17 mouse cellular contexts compared by ENCODE assay signal in the genomic region with DNA sequence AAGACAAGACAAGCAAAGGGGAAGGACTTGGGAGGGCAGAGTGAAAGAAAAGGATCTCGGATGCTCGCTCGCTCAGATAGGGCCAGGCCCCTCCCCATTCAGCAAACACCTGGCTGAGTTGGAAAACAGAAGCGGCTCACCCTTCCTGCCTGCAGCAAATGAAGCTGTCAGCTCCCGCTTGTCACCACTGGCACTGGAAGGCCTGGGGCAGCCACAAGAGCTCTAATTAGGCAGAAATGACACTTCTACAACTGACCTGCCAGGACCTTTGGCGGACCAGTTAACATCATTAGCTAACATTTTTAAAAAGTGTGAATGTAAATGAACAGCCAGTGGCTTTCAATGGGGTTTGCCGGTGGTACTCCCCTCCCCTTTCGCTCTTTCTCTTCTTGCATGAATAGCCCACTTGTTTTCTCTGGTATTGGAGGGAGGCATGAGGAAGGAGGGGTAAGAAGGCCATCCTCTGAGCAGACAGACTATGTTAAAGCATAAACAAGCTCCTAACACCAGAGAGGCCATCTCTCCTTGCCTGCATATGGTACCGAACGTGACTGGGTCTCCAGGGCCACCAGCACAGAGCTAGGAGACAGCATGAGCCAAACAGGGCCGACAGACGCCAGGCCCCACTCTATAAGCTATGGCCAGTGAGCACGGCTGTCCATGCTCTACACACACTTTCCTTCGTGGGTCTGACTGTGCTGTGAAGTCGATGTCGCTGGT. TPM values are rescaled to one million over a fixed set of nuclear protein-coding genes. Genes with fewer than 3 reads are reported as not detected.
DNase-seq lines count a peak whose midpoint lies in the region; ATAC-seq and TF ChIP-seq lines count a peak whose summit lies in the region.
"Had no signal": no experiment of that assay in that cellular context is flagged by ENCODE, and none has a peak within 500 bp of the region (broad histone marks: within the 10 kb centered on the region; RNA-seq: fewer than 3 reads in every experiment).

No protein-coding gene starts in this region.

- TF ChIP-seq POLR2A in brain, embryonic 14.5 days (IDR thresholded peaks at IDR 0.05; ENCODE audit: borderline replicate concordance, extremely low read depth, insufficient read depth, insufficient read length, poor library complexity, severe bottlenecking): no peak

- TF ChIP-seq CTCF in brain, embryonic 14.5 days (IDR thresholded peaks at IDR 0.05; ENCODE audit: borderline replicate concordance, extremely low read depth, insufficient read depth, insufficient read length): no peak

- H3K36me3 ChIP-seq in forebrain, embryonic 11.5 days (ENCODE audit: control insufficient read depth, insufficient read depth, low read length): no peaks in the 10 kb centered on the region
- H3K36me3 ChIP-seq in hindbrain, embryonic 16.5 days (ENCODE audit: control insufficient read depth, insufficient read depth, low read length): no peaks in the 10 kb centered on the region
- no peaks in the 10 kb centered on the region for H3K36me3 ChIP-seq in neural tube, embryonic 13.5 days
- H3K36me3 ChIP-seq: embryonic facial prominence, embryonic 13.5 days; stomach, embryonic 15.5 days had no signal

- peaks cover 28% of the 10 kb centered on the region for H3K4me1 ChIP-seq in forebrain, embryonic 11.5 days (replicated peaks; ENCODE audit: control insufficient read depth, insufficient read depth, low read length)
- H3K4me1 ChIP-seq in hindbrain, embryonic 16.5 days (ENCODE audit: control insufficient read depth, insufficient read depth, low read depth, low read length): peaks cover 8% of the 10 kb centered on the region
- H3K4me1 ChIP-seq in neural tube, embryonic 13.5 days (replicated peaks): peaks cover 21% of the 10 kb centered on the region
- H3K4me1 ChIP-seq: embryonic facial prominence, embryonic 13.5 days; stomach, embryonic 15.5 days had no signal

- H3K9me3 ChIP-seq in forebrain, embryonic 11.5 days (ENCODE audit: control insufficient read depth, low read length): no peaks in the 10 kb centered on the region
- H3K9me3 ChIP-seq in hindbrain, embryonic 16.5 days (ENCODE audit: control insufficient read depth, low read length): no peaks in the 10 kb centered on the region
- H3K9me3 ChIP-seq in neural tube, embryonic 13.5 days: no peaks in the 10 kb centered on the region
- H3K9me3 ChIP-seq: embryonic facial prominence, embryonic 13.5 days; stomach, embryonic 15.5 days had no signal

- peak overlapping the region; percentile 47; the same call in 1 of the 2 replicates for H3K27ac ChIP-seq in forebrain, embryonic 11.5 days (ENCODE audit: low read depth, low read length)
- H3K27ac ChIP-seq in hindbrain, embryonic 16.5 days (ENCODE audit: low read depth, low read length): no peak overlapping the region
- no peak overlapping the region for H3K27ac ChIP-seq in neural tube, embryonic 13.5 days (replicated peaks)
- H3K27ac ChIP-seq: embryonic facial prominence, embryonic 13.5 days; left cerebral cortex, adult 2 months; stomach, embryonic 15.5 days had no signal

- H3K27me3 ChIP-seq in forebrain, embryonic 11.5 days (ENCODE audit: control insufficient read depth, insufficient read depth, low read length): peaks cover 36% of the 10 kb centered on the region
- peaks cover 48% of the 10 kb centered on the region for H3K27me3 ChIP-seq in hindbrain, embryonic 16.5 days (replicated peaks; ENCODE audit: control insufficient read depth, insufficient read depth, low read length)
- peaks cover 83% of the 10 kb centered on the region for H3K27me3 ChIP-seq in neural tube, embryonic 13.5 days

- peak overlapping the region; percentile 37; the same call in 1 of the 2 replicates for H3K9ac ChIP-seq in forebrain, embryonic 11.5 days (ENCODE audit: low read length)
- H3K9ac ChIP-seq in hindbrain, embryonic 16.5 days (ENCODE audit: low read depth, low read length): no peak overlapping the region
- H3K9ac ChIP-seq in neural tube, embryonic 13.5 days: 0 out of 2 replicates have a peak overlapping the region, but pooled peaks have one; percentile 5
- H3K9ac ChIP-seq: embryonic facial prominence, embryonic 13.5 days; stomach, embryonic 15.5 days had no signal

- no peak overlapping the region; the same call in 1 of the 2 replicates for H3K4me3 ChIP-seq in forebrain, embryonic 11.5 days (ENCODE audit: low read depth, low read length)
- H3K4me3 ChIP-seq in hindbrain, embryonic 16.5 days (ENCODE audit: low read length): no peak overlapping the region
- H3K4me3 ChIP-seq in neural tube, embryonic 13.5 days: no peak overlapping the region
- H3K4me3 ChIP-seq: embryonic facial prominence, embryonic 13.5 days; left cerebral cortex, adult 2 months; myocyte; stomach, embryonic 15.5 days had no signal

- peak overlapping the region; percentile 15; the same call in 1 of the 2 replicates for H3K4me2 ChIP-seq in forebrain, embryonic 11.5 days (ENCODE audit: low read depth, low read length, severe bottlenecking)
- H3K4me2 ChIP-seq in hindbrain, embryonic 16.5 days (ENCODE audit: low read length): peak overlapping the region; percentile 31; the same call in 1 of the 2 replicates
- H3K4me2 ChIP-seq in neural tube, embryonic 13.5 days: no peak overlapping the region
- H3K4me2 ChIP-seq: embryonic facial prominence, embryonic 13.5 days; liver, embryonic 11.5 days; stomach, embryonic 15.5 days had no signal

- WGBS in forebrain, embryonic 11.5 days: 6% methylated on average over 16 of the region's 16 CpGs
- WGBS in hindbrain, embryonic 16.5 days: 16% methylated on average over 16 of the region's 16 CpGs
- 16% methylated on average over 16 of the region's 16 CpGs for WGBS in neural tube, embryonic 13.5 days

- ATAC-seq in forebrain, embryonic 11.5 days (replicated peaks; ENCODE audit: low FRiP score): peak; percentile 84
- peak; percentile 64 for ATAC-seq in hindbrain, embryonic 16.5 days
- ATAC-seq in neural tube, embryonic 13.5 days (ENCODE audit: low read depth): peak; percentile 43; the same call in 1 of the 2 replicates
- ATAC-seq in erythroid progenitor cell, adult 5-6 weeks (replicated peaks; ENCODE audit: low FRiP score, poor library complexity, severe bottlenecking): no peak
- ATAC-seq: CD4-positive, CD25-positive, alpha-beta regulatory T cell, adult 4 months had no signal

- peak; percentile 89 for DNase-seq in brain, embryonic 14.5 days (ENCODE audit: low read depth)
- DNase-seq in forebrain, embryonic 11.5 days (ENCODE audit: low spot score): peak; percentile 78
- DNase-seq in frontal cortex, adult 2 months (ENCODE audit: extremely low spot score in 1 of 2, low spot score in 1 of 2): no peak
- no peak for DNase-seq in thymus, postnatal 14 days
- DNase-seq: adrenal gland, postnatal 36 days; cerebellum, adult 2 months; kidney, postnatal 14 days; lung, postnatal 10 days had no signal

RNA-seq across cellular contexts. Expression of gene Eno4, which starts 12.0 kb away (rescaled TPM):
- polyA plus RNA-seq in brain, embryonic 14.5 days (2012; rRNA removed): 1.5 and 1.6 TPM in 2 replicates
- 0.98 and 1.9 TPM in 2 replicates for polyA plus RNA-seq in forebrain, embryonic 11.5 days (2014; fragmentation: Nextera tagmentation; extraction: Ambion mirVana)
- 2.1 and 2.2 TPM in 2 replicates for polyA plus RNA-seq in hindbrain, embryonic 16.5 days (2015; fragmentation: Nextera tagmentation; extraction: Ambion mirVana)
- polyA plus RNA-seq in neural tube, embryonic 13.5 days (2015; fragmentation: Nextera tagmentation; extraction: Ambion mirVana): 0.65 and 0.82 TPM in 2 replicates
- 1.7 and 2.1 TPM in 2 replicates for polyA plus RNA-seq in frontal cortex, adult 2 months (2012; rRNA removed)
- total RNA-seq in erythroid progenitor cell, adult 5-6 weeks (2015; ENCODE audit: low replicate concordance): not detected in 2 replicates
- total RNA-seq in erythroid progenitor cell, adult 5-6 weeks (2017; ENCODE audit: low replicate concordance): not detected in 2 replicates
- polyA plus RNA-seq: CD4-positive, CD25-positive, alpha-beta regulatory T cell, adult 4 months had no signal

RNA-seq across cellular contexts. Expression of gene Hspa12a, which starts 12.2 kb away (rescaled TPM):
- 46.8 and 64.6 TPM in 2 replicates for polyA plus RNA-seq in brain, embryonic 14.5 days (2012; rRNA removed)
- 6.5 and 7.4 TPM in 2 replicates for polyA plus RNA-seq in forebrain, embryonic 11.5 days (2014; fragmentation: Nextera tagmentation; extraction: Ambion mirVana)
- 62.6 and 73.1 TPM in 2 replicates for polyA plus RNA-seq in hindbrain, embryonic 16.5 days (2015; fragmentation: Nextera tagmentation; extraction: Ambion mirVana)
- 79.9 and 83.0 TPM in 2 replicates for polyA plus RNA-seq in neural tube, embryonic 13.5 days (2015; fragmentation: Nextera tagmentation; extraction: Ambion mirVana)
- polyA plus RNA-seq in frontal cortex, adult 2 months (2012; rRNA removed): 75.3 and 82.8 TPM in 2 replicates
- not detected in 2 replicates for total RNA-seq in erythroid progenitor cell, adult 5-6 weeks (2015; ENCODE audit: low replicate concordance)
- not detected in 2 replicates for total RNA-seq in erythroid progenitor cell, adult 5-6 weeks (2017; ENCODE audit: low replicate concordance)

Comparison
In these comparisons a context has a peak if more than half of its experiments do, and no peak if none do; other contexts are left out.
1. DNase-seq: peak in brain, embryonic 14.5 days (single experiment) and forebrain, embryonic 11.5 days (single experiment); none in frontal cortex, adult 2 months (0 of 2) and thymus, postnatal 14 days (single experiment).